Mouse (Mus musculus): ENCODE measurements around the gene Lrrc2. TPM values are rescaled to one million over a fixed set of nuclear protein-coding genes. Genes with fewer than 3 reads are reported as not detected.

The Lrrc2 gene
- polyA plus RNA-seq, 1 experiment from 2014 or later = 0.27 TPM

GRCm38 (mm10) chr9:110945343-110945742, 6.0 kb upstream of the Lrrc2 start:
- H3K4me3 ChIP-seq (ENCODE audit: low read depth, low read length) = no peak overlapping the region
- peaks cover 12% of the 10 kb centered on the region for H3K4me1 ChIP-seq (replicated peaks; ENCODE audit: control insufficient read depth, insufficient read depth, low read length)
- 26% methylated on average over 18 of the region's 18 CpGs for WGBS
- no peak overlapping the region for H3K27ac ChIP-seq (ENCODE audit: low read depth, low read length)
- ATAC-seq (replicated peaks; ENCODE audit: low FRiP score) (no peak), DNase-seq (ENCODE audit: low spot score) (no peak)
- no peak overlapping the region for H3K4me2 ChIP-seq (ENCODE audit: low read depth, low read length, severe bottlenecking)
- peaks cover 24% of the 10 kb centered on the region for H3K27me3 ChIP-seq (ENCODE audit: control insufficient read depth, insufficient read depth, low read length)
- H3K9ac ChIP-seq (ENCODE audit: low read length) = no peak overlapping the region
- no peaks in the 10 kb centered on the region for H3K36me3 ChIP-seq (ENCODE audit: control insufficient read depth, insufficient read depth, low read length)
- H3K9me3 ChIP-seq (ENCODE audit: control insufficient read depth, low read length) = no peaks in the 10 kb centered on the region

- Histone ChIP-seq H3K36me3 (ENCODE audit: control insufficient read depth, insufficient read depth, low read length) (no peaks in the 10 kb centered on the region), H3K27ac (ENCODE audit: low read depth, low read length) (no peak within 1 kb of the TSS), H3K9me3 (ENCODE audit: control insufficient read depth, low read length) (no peaks in the 10 kb centered on the region), H3K4me2 (ENCODE audit: low read depth, low read length, severe bottlenecking) (peak within 1 kb of the TSS; percentile 34), H3K27me3 (ENCODE audit: control insufficient read depth, insufficient read depth, low read length) (peaks cover 24% of the 10 kb centered on the region), H3K4me3 (ENCODE audit: low read depth, low read length) (no peak within 1 kb of the TSS), H3K4me1 (replicated peaks; ENCODE audit: control insufficient read depth, insufficient read depth, low read length) (peaks cover 12% of the 10 kb centered on the region), H3K9ac (ENCODE audit: low read length) (no peak within 1 kb of the TSS; the same call in 1 of the 2 replicates)
- DNase-seq (ENCODE audit: low spot score) = no peak
- 7% methylated on average over 11 of the region's 11 CpGs for WGBS
- no peak for ATAC-seq (replicated peaks; ENCODE audit: low FRiP score)
Measured at GRCm38 (mm10) chr9:110945926-110946325, 5.4 kb upstream of the Lrrc2 start, which contains the start of gene Tdgf1. Tdgf1 (minus strand) TSS chr9:110946158.

GRCm38 (mm10) chr9:110946548-110947044, 4.7 kb upstream of the Lrrc2 start:
- peak; percentile 51; the same call in 1 of the 2 replicates for ATAC-seq (replicated peaks; ENCODE audit: low FRiP score)
- H3K4me2 ChIP-seq (ENCODE audit: low read depth, low read length, severe bottlenecking) = peak overlapping the region; percentile 34
- H3K27me3 ChIP-seq (ENCODE audit: control insufficient read depth, insufficient read depth, low read length) = peaks cover 24% of the 10 kb centered on the region
- H3K4me1 ChIP-seq (replicated peaks; ENCODE audit: control insufficient read depth, insufficient read depth, low read length) = peaks cover 12% of the 10 kb centered on the region
- WGBS = 3% methylated on average over 20 of the region's 20 CpGs
- DNase-seq (ENCODE audit: low spot score) = peak; percentile 64
- no peak overlapping the region for H3K4me3 ChIP-seq (ENCODE audit: low read depth, low read length)
- no peaks in the 10 kb centered on the region for H3K9me3 ChIP-seq (ENCODE audit: control insufficient read depth, low read length)
- H3K9ac ChIP-seq (ENCODE audit: low read length) = no peak overlapping the region; the same call in 1 of the 2 replicates
- no peak overlapping the region for H3K27ac ChIP-seq (ENCODE audit: low read depth, low read length)
- H3K36me3 ChIP-seq (ENCODE audit: control insufficient read depth, insufficient read depth, low read length) = no peaks in the 10 kb centered on the region

GRCm38 (mm10) chr9:110947261-110947661, 4.1 kb upstream of the Lrrc2 start:
- H3K9me3 ChIP-seq (ENCODE audit: control insufficient read depth, low read length) = no peaks in the 10 kb centered on the region
- H3K4me1 ChIP-seq (replicated peaks; ENCODE audit: control insufficient read depth, insufficient read depth, low read length) = peaks cover 12% of the 10 kb centered on the region
- no peak overlapping the region for H3K4me3 ChIP-seq (ENCODE audit: low read depth, low read length)
- 2% methylated on average over 6 of the region's 6 CpGs for WGBS
- H3K27ac ChIP-seq (ENCODE audit: low read depth, low read length) = 0 out of 2 replicates have a peak overlapping the region, but pooled peaks have one; percentile 41
- H3K27me3 ChIP-seq (ENCODE audit: control insufficient read depth, insufficient read depth, low read length) = peaks cover 26% of the 10 kb centered on the region
- H3K4me2 ChIP-seq (ENCODE audit: low read depth, low read length, severe bottlenecking) = peak overlapping the region; percentile 34
- H3K36me3 ChIP-seq (ENCODE audit: control insufficient read depth, insufficient read depth, low read length) = no peaks in the 10 kb centered on the region
- peak; percentile 70 for DNase-seq (ENCODE audit: low spot score)
- H3K9ac ChIP-seq (ENCODE audit: low read length) = no peak overlapping the region; the same call in 1 of the 2 replicates
- ATAC-seq (replicated peaks; ENCODE audit: low FRiP score) = peak; percentile 64

- WGBS = 19% methylated on average over 6 of the region's 6 CpGs
- Histone ChIP-seq H3K9me3 (ENCODE audit: control insufficient read depth, low read length) (no peaks in the 10 kb centered on the region), H3K9ac (ENCODE audit: low read length) (no peak overlapping the region), H3K27ac (ENCODE audit: low read depth, low read length) (peak overlapping the region; percentile 41; the same call in 1 of the 2 replicates), H3K36me3 (ENCODE audit: control insufficient read depth, insufficient read depth, low read length) (no peaks in the 10 kb centered on the region), H3K4me2 (ENCODE audit: low read depth, low read length, severe bottlenecking) (no peak overlapping the region), H3K4me1 (replicated peaks; ENCODE audit: control insufficient read depth, insufficient read depth, low read length) (peaks cover 12% of the 10 kb centered on the region), H3K4me3 (ENCODE audit: low read depth, low read length) (no peak overlapping the region), H3K27me3 (ENCODE audit: control insufficient read depth, insufficient read depth, low read length) (peaks cover 30% of the 10 kb centered on the region)
- 0 out of 2 replicates have a peak, but pooled peaks have one; percentile 13 for ATAC-seq (replicated peaks; ENCODE audit: low FRiP score)
- DNase-seq (ENCODE audit: low spot score) = no peak
Measured at GRCm38 (mm10) chr9:110947900-110948299, 3.4 kb upstream of the Lrrc2 start.

GRCm38 (mm10) chr9:110948813-110949310, 2.5 kb upstream of the Lrrc2 start:
- 59% methylated on average over 8 of the region's 8 CpGs for WGBS
- Histone ChIP-seq H3K4me1 (replicated peaks; ENCODE audit: control insufficient read depth, insufficient read depth, low read length) (peaks cover 14% of the 10 kb centered on the region), H3K4me2 (ENCODE audit: low read depth, low read length, severe bottlenecking) (no peak overlapping the region), H3K27ac (ENCODE audit: low read depth, low read length) (no peak overlapping the region), H3K4me3 (ENCODE audit: low read depth, low read length) (no peak overlapping the region), H3K9ac (ENCODE audit: low read length) (no peak overlapping the region), H3K9me3 (ENCODE audit: control insufficient read depth, low read length) (no peaks in the 10 kb centered on the region), H3K36me3 (ENCODE audit: control insufficient read depth, insufficient read depth, low read length) (no peaks in the 10 kb centered on the region), H3K27me3 (ENCODE audit: control insufficient read depth, insufficient read depth, low read length) (peaks cover 32% of the 10 kb centered on the region)
- DNase-seq (ENCODE audit: low spot score) = no peak
- no peak for ATAC-seq (replicated peaks; ENCODE audit: low FRiP score)

- Histone ChIP-seq H3K9ac (ENCODE audit: low read length) (no peak overlapping the region), H3K4me2 (ENCODE audit: low read depth, low read length, severe bottlenecking) (no peak overlapping the region), H3K27ac (ENCODE audit: low read depth, low read length) (no peak overlapping the region), H3K9me3 (ENCODE audit: control insufficient read depth, low read length) (no peaks in the 10 kb centered on the region), H3K36me3 (ENCODE audit: control insufficient read depth, insufficient read depth, low read length) (no peaks in the 10 kb centered on the region), H3K27me3 (ENCODE audit: control insufficient read depth, insufficient read depth, low read length) (peaks cover 24% of the 10 kb centered on the region), H3K4me1 (replicated peaks; ENCODE audit: control insufficient read depth, insufficient read depth, low read length) (peaks cover 14% of the 10 kb centered on the region), H3K4me3 (ENCODE audit: low read depth, low read length) (no peak overlapping the region)
- 96% methylated on average over 3 of the region's 3 CpGs for WGBS
- DNase-seq (ENCODE audit: low spot score) = no peak
- ATAC-seq (replicated peaks; ENCODE audit: low FRiP score) = no peak
Measured at GRCm38 (mm10) chr9:110950109-110950508, 1.2 kb upstream of the Lrrc2 start.

- Histone ChIP-seq H3K4me3 (ENCODE audit: low read depth, low read length) (no peak overlapping the region), H3K9me3 (ENCODE audit: control insufficient read depth, low read length) (no peaks in the 10 kb centered on the region), H3K27me3 (ENCODE audit: control insufficient read depth, insufficient read depth, low read length) (peaks cover 12% of the 10 kb centered on the region; the same call in 1 of the 2 replicates), H3K4me2 (ENCODE audit: low read depth, low read length, severe bottlenecking) (no peak overlapping the region), H3K9ac (ENCODE audit: low read length) (no peak overlapping the region), H3K27ac (ENCODE audit: low read depth, low read length) (no peak overlapping the region), H3K4me1 (replicated peaks; ENCODE audit: control insufficient read depth, insufficient read depth, low read length) (peaks cover 13% of the 10 kb centered on the region), H3K36me3 (ENCODE audit: control insufficient read depth, insufficient read depth, low read length) (no peaks in the 10 kb centered on the region)
- WGBS = 96% methylated on average over 13 of the region's 13 CpGs
- DNase-seq (ENCODE audit: low spot score) (no peak), ATAC-seq (replicated peaks; ENCODE audit: low FRiP score) (no peak)
Measured at GRCm38 (mm10) chr9:110951866-110952265, 521 bp downstream of the Lrrc2 start.

GRCm38 (mm10) chr9:110952398-110952797, 1.1 kb downstream of the Lrrc2 start:
- Histone ChIP-seq H3K36me3 (ENCODE audit: control insufficient read depth, insufficient read depth, low read length) (no peaks in the 10 kb centered on the region), H3K4me2 (ENCODE audit: low read depth, low read length, severe bottlenecking) (no peak overlapping the region), H3K4me3 (ENCODE audit: low read depth, low read length) (no peak overlapping the region), H3K9me3 (ENCODE audit: control insufficient read depth, low read length) (no peaks in the 10 kb centered on the region), H3K27me3 (ENCODE audit: control insufficient read depth, insufficient read depth, low read length) (peaks cover 11% of the 10 kb centered on the region; the same call in 1 of the 2 replicates), H3K9ac (ENCODE audit: low read length) (no peak overlapping the region), H3K4me1 (replicated peaks; ENCODE audit: control insufficient read depth, insufficient read depth, low read length) (peaks cover 7% of the 10 kb centered on the region), H3K27ac (ENCODE audit: low read depth, low read length) (no peak overlapping the region)
- 62% methylated on average over 6 of the region's 6 CpGs for WGBS
- no peak for ATAC-seq (replicated peaks; ENCODE audit: low FRiP score)
- no peak for DNase-seq (ENCODE audit: low spot score)

Data from forebrain, embryonic 11.5 days (tissue).